Mouse (Mus musculus) midbrain, embryonic 10.5 days (tissue): ENCODE measurements around the gene Ulk4. TPM values are rescaled to one million over a fixed set of nuclear protein-coding genes. Genes with fewer than 3 reads are reported as not detected.
"Not testable (repeated sequence)": the region's sequence is repeated elsewhere in the genome, so short reads cannot be mapped to it uniquely, and the experiment has no call there.

ENCODE experiments used
- DNase-seq: peaks from one replicate; pipeline ENCODE4 v3.0.0-alpha.2; 2017; ENCODE audit warnings: low spot score
- H3K27ac ChIP-seq: fragments of 300-500 bp; sonication (generic); replicated peaks from 2 replicates; pipeline ENCODE4 v1.5.1; 2016; ENCODE audit warnings: mild to moderate bottlenecking
- H3K27me3 ChIP-seq: fragments of 300-500 bp; sonication (generic); 2 replicates; pipeline ENCODE4 v1.6.1; 2016; ENCODE audit warnings: low read depth, mild to moderate bottlenecking; ENCODE audit not compliant: poor library complexity, severe bottlenecking
- H3K36me3 ChIP-seq: fragments of 300-500 bp; sonication (generic); 2 replicates; pipeline ENCODE4 v1.6.1; 2016; ENCODE audit warnings: mild to moderate bottlenecking, moderate library complexity
- H3K4me1 ChIP-seq: fragments of 300-500 bp; sonication (generic); 2 replicates; pipeline ENCODE4 v1.6.1; 2016
- H3K4me3 ChIP-seq: fragments of 300-500 bp; sonication (generic); 2 replicates; pipeline ENCODE4 v1.5.1; 2016; ENCODE audit warnings: mild to moderate bottlenecking, moderate library complexity
- H3K9me3 ChIP-seq: fragments of 300-500 bp; sonication (generic); replicated peaks from 2 replicates; pipeline ENCODE4 v1.6.1; 2016; ENCODE audit warnings: mild to moderate bottlenecking
- WGBS: fragments of 180-500 bp; shearing (Covaris S2); methylation state at CpG from one replicate; pipeline ENCODE4 v1.1.7; 2016; 5-methylcytosine and 5-hydroxymethylcytosine counted together
- polyA plus RNA-seq: library from polyadenylated mRNA; unstranded; fragments of >200 nt; fragmentation: Nextera tagmentation; extraction: Ambion mirVana; gene quantifications from 2 replicates; pipeline ENCODE4 v1.2.1, GENCODE M21; 2016

The Ulk4 gene
- polyA plus RNA-seq, 1 experiment from 2014 or later, result 147 TPM

DNA sequence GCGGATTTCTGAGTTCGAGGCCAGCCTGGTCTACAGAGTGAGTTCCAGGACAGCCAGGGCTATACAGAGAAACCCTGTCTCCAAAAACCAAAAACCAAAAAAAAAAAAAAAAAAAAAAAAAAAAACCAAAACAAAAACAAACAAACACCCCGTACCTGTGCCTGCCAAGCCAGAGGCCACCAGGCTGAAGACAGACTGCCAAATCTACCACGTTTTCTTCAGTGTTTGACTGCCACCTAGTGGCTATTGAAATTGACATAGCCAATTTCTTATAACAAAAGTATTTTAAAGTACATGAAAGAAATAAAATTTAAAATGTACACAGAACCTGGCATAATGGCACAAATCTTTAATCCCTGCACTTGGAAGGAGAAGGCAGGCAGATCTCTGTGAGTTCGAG lies 36.8 kb downstream of the Ulk4 start:
- not testable (repeated sequence) for H3K9me3 ChIP-seq, H3K27ac ChIP-seq, H3K4me1 ChIP-seq, H3K27me3 ChIP-seq, H3K4me3 ChIP-seq, H3K36me3 ChIP-seq, DNase-seq
- WGBS, result 54% methylated on average over 5 of the region's 5 CpGs

DNA sequence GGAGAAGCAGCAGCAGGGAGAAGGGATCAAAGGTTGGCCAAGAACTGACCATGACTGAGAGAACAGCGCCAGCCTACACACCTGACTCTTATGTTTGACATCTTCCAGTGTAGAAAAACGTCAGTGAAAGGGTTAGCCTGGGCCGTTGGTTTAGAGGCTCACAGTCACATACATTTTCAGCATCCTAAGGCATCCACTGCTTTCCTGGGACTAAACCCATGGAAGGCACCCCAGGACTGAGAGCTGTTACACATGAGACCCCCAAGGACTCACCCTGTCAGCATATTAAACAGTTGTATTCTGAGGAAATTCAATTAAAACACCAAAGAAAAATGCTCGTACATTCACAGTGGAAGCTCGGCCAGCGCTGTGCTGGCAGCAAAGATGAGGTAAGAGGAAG lies 37.4 kb downstream of the Ulk4 start:
- WGBS, result 82% methylated on average over 6 of the region's 6 CpGs
- H3K4me3 ChIP-seq, result no peak overlapping the region
- no peaks in the 10 kb centered on the region for H3K36me3 ChIP-seq
- no peaks in the 10 kb centered on the region for H3K27me3 ChIP-seq
- H3K9me3 ChIP-seq, result no peaks in the 10 kb centered on the region
- H3K27ac ChIP-seq, result no peak overlapping the region
- no peaks in the 10 kb centered on the region for H3K4me1 ChIP-seq
- no peak for DNase-seq

DNA sequence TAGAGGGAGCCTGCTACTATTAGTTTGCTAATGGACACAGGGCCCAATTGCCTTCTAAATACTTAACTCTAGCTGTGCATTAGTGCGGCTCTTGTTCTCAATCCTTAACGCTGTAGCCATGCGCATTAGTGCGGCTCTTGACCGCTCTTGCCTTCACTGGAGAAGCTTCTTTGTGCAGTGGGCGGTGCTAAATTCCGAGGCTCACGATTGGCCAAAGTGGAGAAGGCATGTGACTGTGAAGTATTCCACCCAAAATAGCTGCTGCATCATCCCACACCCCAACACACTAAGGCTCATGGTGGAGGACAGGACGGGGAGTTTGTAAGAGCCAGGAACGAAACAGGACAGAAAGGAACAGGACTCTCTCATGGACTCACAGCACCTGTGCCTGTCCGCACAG lies 58.4 kb downstream of the Ulk4 start:
- Histone ChIP-seq H3K36me3 (peaks cover 7% of the 10 kb centered on the region), H3K4me1 (0 out of 2 replicates have a peak, but pooled peaks cover 6% of the 10 kb centered on the region), H3K4me3 (no peak overlapping the region), H3K27ac (no peak overlapping the region), H3K9me3 (no peaks in the 10 kb centered on the region), H3K27me3 (no peaks in the 10 kb centered on the region)
- DNase-seq, result peak; percentile 10
- 82% methylated on average over 11 of the region's 11 CpGs for WGBS

DNA sequence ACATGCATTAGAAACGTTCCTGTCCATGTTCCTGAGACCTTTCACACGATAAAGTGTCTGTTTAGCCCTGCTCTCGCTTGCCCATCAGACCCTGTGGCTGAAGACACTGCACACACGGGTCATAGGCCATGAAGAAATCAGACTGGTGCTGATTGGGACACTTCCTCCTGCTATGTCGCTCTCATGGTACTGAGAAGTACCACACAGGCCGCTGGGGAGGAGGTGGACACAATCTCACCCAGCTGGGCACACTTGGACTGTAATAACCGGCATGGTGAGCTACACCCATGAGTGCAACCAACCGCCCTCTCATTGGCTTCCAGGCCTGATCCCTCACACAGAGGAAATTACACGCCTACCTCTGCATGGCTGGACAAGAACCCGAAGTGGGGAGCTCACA lies 58.8 kb downstream of the Ulk4 start:
- WGBS, result 87% methylated on average over 10 of the region's 10 CpGs
- no peak overlapping the region for H3K27ac ChIP-seq
- H3K4me1 ChIP-seq, result 0 out of 2 replicates have a peak, but pooled peaks cover 6% of the 10 kb centered on the region
- H3K36me3 ChIP-seq, result peaks cover 7% of the 10 kb centered on the region
- H3K27me3 ChIP-seq, result no peaks in the 10 kb centered on the region
- DNase-seq, result peak; percentile 9
- no peak overlapping the region for H3K4me3 ChIP-seq
- no peaks in the 10 kb centered on the region for H3K9me3 ChIP-seq

DNA sequence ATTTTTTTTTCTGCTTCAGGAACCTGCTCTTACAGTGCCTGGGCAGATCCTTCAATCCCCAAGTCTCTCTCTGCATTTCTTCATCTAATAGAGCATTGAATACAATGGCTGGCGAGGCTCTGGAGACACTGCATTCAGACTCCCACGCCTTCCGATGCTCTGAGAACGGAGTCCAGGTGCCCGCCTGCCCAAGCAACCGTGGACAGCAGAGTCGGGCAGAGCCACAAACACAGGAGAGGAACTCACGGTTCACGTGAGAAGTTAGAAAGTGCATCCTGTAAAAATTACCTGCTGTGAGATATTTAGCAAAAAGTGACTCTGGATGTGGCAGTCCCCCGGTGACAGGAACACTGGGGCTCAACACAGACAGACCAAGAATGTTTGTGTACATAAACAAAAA lies 59.3 kb downstream of the Ulk4 start:
- Histone ChIP-seq H3K36me3 (peaks cover 7% of the 10 kb centered on the region), H3K4me1 (0 out of 2 replicates have a peak, but pooled peaks cover 6% of the 10 kb centered on the region), H3K27ac (no peak overlapping the region), H3K4me3 (no peak overlapping the region), H3K27me3 (no peaks in the 10 kb centered on the region), H3K9me3 (no peaks in the 10 kb centered on the region)
- peak; percentile 8 for DNase-seq
- 90% methylated on average over 10 of the region's 10 CpGs for WGBS

DNA sequence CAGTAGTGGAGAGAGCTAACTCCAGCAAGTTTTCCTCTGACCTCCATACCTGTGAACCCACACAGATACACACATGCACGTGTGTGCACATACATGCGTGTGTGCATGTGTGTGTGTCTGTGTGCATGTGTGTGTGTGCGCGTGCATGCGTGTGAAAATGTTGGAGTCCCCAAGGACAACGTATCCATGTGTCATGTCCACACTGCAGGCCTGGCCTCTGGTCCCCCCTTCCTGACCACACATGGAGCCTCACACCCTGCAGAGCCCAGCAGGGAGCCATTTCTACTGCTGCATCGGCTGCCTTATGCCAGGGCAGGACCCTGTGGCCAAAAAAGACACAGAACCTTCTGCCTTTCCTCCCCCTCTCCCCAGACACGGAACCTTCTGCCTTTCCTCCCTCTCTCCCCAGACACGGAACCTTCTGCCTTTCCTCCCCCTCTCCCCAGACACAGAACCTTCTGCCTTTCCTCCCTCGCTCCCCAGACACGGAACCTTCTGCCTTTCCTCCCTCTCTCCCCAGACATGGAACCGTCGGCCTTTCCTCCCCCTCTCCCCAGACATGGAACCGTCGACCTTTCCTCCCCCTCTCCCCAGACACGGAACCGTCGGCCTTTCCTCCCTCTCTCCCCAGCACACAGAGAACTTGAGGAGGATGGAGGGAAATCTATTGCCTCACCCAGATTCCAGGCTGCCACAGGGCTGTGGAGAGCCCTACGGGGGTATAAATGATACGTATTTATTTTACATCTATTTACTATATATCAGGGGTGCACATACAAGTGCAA lies 60.3 kb downstream of the Ulk4 start:
- DNase-seq, result peak; percentile 9
- 83% methylated on average over 20 of the region's 20 CpGs for WGBS
- H3K27me3 ChIP-seq, result no peaks in the 10 kb centered on the region
- 0 out of 2 replicates have a peak, but pooled peaks cover 6% of the 10 kb centered on the region for H3K4me1 ChIP-seq
- H3K27ac ChIP-seq, result 0 out of 2 replicates have a peak overlapping the region, but pooled peaks have one; percentile 33
- H3K4me3 ChIP-seq, result no peak overlapping the region
- H3K36me3 ChIP-seq, result peaks cover 7% of the 10 kb centered on the region
- no peaks in the 10 kb centered on the region; the same call in 1 of the 2 replicates for H3K9me3 ChIP-seq

DNA sequence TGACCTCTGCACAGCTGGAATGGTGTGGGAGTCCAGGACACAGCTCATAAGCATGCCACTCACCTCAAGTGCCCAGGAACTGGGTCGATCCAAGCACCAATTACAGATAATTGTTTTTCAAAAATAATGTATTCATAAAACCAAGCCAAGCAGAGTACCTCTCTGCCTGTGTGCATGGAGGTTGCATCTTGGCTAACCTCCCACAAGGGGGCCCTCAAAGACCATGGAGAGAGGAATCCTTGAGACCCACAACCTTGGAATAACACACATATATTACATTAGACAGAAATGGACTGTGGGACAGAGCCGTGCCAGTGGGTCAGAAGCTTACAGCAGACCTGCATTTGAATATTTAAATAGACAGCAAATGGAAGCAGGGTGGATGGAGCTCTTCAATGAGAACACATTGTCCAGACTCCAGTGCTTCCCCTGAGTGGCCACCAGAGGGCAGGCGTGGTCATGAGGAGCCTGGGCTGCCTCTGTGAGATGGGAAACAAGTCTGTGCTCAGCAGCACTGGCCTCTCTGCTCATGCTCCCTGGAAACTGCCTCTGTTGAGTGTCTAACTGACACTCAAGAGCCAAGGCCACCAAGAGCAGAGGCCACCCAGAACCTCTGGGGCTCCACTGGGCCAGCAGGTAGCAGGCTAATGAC lies 61.5 kb downstream of the Ulk4 start:
- no peaks in the 10 kb centered on the region; the same call in 1 of the 2 replicates for H3K9me3 ChIP-seq
- no peaks in the 10 kb centered on the region for H3K27me3 ChIP-seq
- peak; percentile 72 for DNase-seq
- no peak overlapping the region for H3K4me3 ChIP-seq
- 32% methylated on average over 3 of the region's 3 CpGs for WGBS
- no peak overlapping the region; the same call in 1 of the 2 replicates for H3K27ac ChIP-seq
- H3K4me1 ChIP-seq, result 0 out of 2 replicates have a peak, but pooled peaks cover 6% of the 10 kb centered on the region
- peaks cover 7% of the 10 kb centered on the region for H3K36me3 ChIP-seq

DNA sequence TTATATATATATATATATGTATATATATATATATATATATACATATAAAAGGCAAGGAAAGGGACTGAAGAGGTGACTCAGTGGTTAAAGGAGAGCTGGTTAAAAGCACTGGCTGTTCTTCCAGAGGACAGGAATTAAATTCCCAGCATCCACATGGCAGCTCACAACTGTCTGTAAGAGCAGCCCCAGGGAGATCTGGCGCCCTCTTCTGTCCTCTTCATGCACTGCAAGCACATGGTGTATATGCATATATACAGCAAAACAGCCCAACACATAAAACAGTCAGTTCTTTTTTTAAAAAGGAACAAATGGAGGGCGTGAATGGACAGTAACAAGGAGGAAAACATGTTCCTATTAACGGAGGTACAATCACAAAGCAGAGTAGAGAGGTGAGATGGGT lies 64.7 kb downstream of the Ulk4 start:
- H3K4me3 ChIP-seq, result no peak overlapping the region
- peaks cover 23% of the 10 kb centered on the region for H3K36me3 ChIP-seq
- no peak overlapping the region for H3K27ac ChIP-seq
- H3K4me1 ChIP-seq, result 0 out of 2 replicates have a peak, but pooled peaks cover 3% of the 10 kb centered on the region
- no peaks in the 10 kb centered on the region for H3K27me3 ChIP-seq
- WGBS, result 58% methylated on average over 3 of the region's 3 CpGs
- no peaks in the 10 kb centered on the region; the same call in 1 of the 2 replicates for H3K9me3 ChIP-seq
- DNase-seq, result peak; percentile 12

DNA sequence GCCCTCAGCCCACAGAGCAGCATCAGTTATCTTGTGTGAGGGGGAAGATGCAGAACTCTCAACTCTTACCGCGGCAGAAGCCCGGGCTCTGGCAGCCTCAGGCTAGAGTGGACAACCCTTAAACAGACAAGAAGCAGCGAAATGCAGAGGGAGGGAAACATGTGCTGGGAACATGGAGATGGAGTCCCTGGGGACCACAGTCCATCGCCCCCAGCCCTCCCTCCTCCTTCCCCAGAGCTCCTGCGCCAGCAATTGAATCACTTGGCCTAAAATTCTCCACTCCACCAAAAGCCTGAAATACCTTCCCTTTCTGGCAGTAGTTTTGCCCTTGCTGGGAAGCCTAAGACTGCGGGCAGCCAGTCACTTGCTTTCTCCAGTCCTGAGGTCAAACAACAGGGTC lies 72.0 kb downstream of the Ulk4 start:
- Histone ChIP-seq H3K4me1 (no peaks in the 10 kb centered on the region), H3K27ac (no peak overlapping the region), H3K36me3 (peaks cover 43% of the 10 kb centered on the region), H3K4me3 (no peak overlapping the region), H3K27me3 (no peaks in the 10 kb centered on the region), H3K9me3 (no peaks in the 10 kb centered on the region; the same call in 1 of the 2 replicates)
- WGBS, result 90% methylated on average over 7 of the region's 7 CpGs
- no peak for DNase-seq

DNA sequence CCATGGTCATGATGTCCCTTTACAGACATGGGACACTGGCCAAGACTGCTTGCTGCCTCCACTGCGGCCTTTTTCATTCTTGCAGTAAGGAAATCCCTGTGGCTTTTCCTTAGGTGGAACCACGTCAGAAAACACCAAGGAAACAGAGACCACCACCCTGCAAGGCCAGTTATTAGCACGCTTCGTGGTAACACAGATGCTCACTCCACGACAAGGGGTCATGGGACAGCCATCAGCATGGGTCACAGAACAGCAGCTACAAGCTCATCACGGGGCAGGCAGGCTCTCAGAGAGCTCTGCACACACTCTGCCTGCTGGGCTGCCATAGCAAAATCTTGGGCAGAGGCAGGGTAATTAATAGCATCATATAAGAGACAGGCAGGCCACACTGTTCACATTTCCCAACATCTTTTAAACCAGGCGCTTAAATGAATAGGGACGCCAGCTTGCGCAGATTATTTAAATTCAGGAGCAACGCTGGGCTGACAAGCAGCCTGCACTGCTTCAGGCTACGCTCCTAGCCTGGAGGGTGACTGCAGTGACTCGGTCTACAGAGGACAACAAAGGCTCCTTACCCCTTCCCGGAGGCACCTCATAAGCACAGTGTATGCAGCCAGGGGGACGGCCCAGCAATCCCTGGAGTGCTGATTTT lies 72.7 kb downstream of the Ulk4 start:
- peaks cover 40% of the 10 kb centered on the region for H3K36me3 ChIP-seq
- 88% methylated on average over 14 of the region's 14 CpGs for WGBS

DNA sequence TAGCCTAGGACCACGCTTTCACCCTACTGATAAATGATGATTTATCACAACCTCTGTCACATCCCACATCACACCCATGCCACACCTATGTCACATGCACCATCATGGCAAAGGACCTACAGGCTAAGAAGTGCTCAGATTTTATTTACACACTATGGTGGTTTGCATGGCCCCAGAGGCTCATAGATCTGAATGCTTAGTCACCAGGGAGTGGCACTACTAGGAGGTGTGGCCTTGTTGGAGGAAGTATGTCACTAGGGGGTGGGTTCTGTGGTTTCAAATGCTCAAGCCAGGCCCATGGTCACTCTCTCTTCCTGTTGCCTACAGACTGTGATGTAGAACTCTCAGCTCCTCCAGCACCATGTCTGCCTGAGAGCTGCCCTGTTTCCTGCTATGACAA lies 73.3 kb downstream of the Ulk4 start:
- Histone ChIP-seq H3K4me1 (no peaks in the 10 kb centered on the region), H3K27ac (no peak overlapping the region), H3K27me3 (no peaks in the 10 kb centered on the region), H3K36me3 (peaks cover 37% of the 10 kb centered on the region), H3K9me3 (no peaks in the 10 kb centered on the region; the same call in 1 of the 2 replicates), H3K4me3 (no peak overlapping the region)
- whole genome bisulfite sequencing, result 86% methylated on average over 1 of the region's 1 CpGs
- DNase-seq, result no peak

More for the DNA sequence above, 72.7 kb downstream of the Ulk4 start:
- no peak overlapping the region for H3K4me3 ChIP-seq
- H3K4me1 ChIP-seq, result no peaks in the 10 kb centered on the region
- H3K27ac ChIP-seq, result no peak overlapping the region
- no peaks in the 10 kb centered on the region; the same call in 1 of the 2 replicates for H3K9me3 ChIP-seq
- no peaks in the 10 kb centered on the region for H3K27me3 ChIP-seq
- DNase-seq, result no peak

DNA sequence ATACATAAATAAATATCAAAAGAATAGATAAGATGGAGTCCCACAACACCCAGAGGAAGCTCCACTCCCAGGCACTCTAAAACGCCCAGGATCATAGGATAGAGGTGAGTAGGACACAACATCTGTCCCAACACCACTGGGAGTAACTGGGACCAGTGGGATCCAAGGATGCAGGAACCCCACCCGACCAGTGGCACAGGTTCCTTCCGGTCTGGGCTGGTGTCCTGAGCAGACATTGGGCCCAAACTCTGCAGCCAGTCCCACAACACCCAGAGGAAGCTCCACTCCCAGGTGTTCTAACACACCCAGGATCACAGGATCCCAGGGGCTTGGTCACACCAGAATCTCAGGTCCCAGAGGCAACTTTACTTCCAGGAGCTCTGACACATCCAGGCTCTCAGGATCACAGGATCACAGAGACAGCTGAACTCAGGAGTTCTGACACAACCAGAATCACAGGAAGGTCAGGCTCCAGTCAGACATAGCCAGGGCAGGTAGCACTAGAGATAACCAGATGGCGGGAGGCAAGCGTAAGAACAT lies 77.8 kb downstream of the Ulk4 start:
- Histone ChIP-seq H3K36me3 (peaks cover 40% of the 10 kb centered on the region), H3K9me3 (peaks cover 20% of the 10 kb centered on the region)
- not testable (repeated sequence) for H3K4me1 ChIP-seq, H3K27ac ChIP-seq, H3K27me3 ChIP-seq, DNase-seq, H3K4me3 ChIP-seq
- WGBS, result 96% methylated on average over 5 of the region's 5 CpGs
